Mouse (Mus musculus) layer of hippocampus, postnatal 14 days (tissue): ENCODE measurements around the gene Bex3. TPM values are rescaled to one million over a fixed set of nuclear protein-coding genes. Genes with fewer than 3 reads are reported as not detected.

Experiments
- DNase-seq, 2 experiments: peaks; one replicate each; pipeline ENCODE4 v3.0.0; 2021 to 2022; ENCODE audit warnings: low spot score in 2 of 2, mixed read lengths in 1 of 2
- long read RNA-seq, 2 experiments: library from polyadenylated mRNA; stranded (forward); transcript quantifications; one replicate each; pipeline ENCODE4 v2.0.0; 2021
- total RNA-seq, 2 experiments: library from RNA; stranded (reverse); gene quantifications; 2 replicates each; pipeline ENCODE4 v1.2.3; 2021

Bex3 gene
- 100 to 1,000 TPM; 355 to 394 TPM for total RNA-seq
- long read RNA-seq, experiment 1, transcript Bex3-202 (3 exons, 826 nt), result minor isoform, 16 of 247 reads
- long read RNA-seq, experiment 1, transcript Bex3-201 (3 exons, 930 nt), result major isoform, 135 of 247 reads
- long read RNA-seq, experiment 1, partial matches to known transcripts, result 90 of 247 reads
- long read RNA-seq, experiment 1, other reads (novel, unspliced or antisense), result 4 of 247 reads
- long read RNA-seq, experiment 2, transcript Bex3-201 (3 exons, 930 nt), result major isoform, 307 of 597 reads
- long read RNA-seq, experiment 2, transcript Bex3-204 (3 exons, 933 nt), result minor isoform, 19 of 597 reads
- long read RNA-seq, experiment 2, transcript Bex3-202 (3 exons, 826 nt), result minor isoform, 24 of 597 reads
- long read RNA-seq, experiment 2, partial matches to known transcripts, result 0 of 597 reads
- long read RNA-seq, experiment 2, other reads (novel, unspliced or antisense), result 245 of 597 reads

- DNase-seq, result peak; percentile 19 to 71
These were observed at the start of gene Bex3 for GRCm38 (mm10) chrX:136269743-136270392. TSS of gene Bex3 (plus strand) at chrX:136270253.

- DNase-seq, result no peak
These were observed 46.3 kb upstream of the Bex3 start for GRCm38 (mm10) chrX:136223714-136224113.

- no peak for DNase-seq
These were observed 42.3 kb upstream of the Bex3 start for GRCm38 (mm10) chrX:136227768-136228167.

GRCm38 (mm10) chrX:136238118-136238517 lies 31.9 kb upstream of the Bex3 start:
- DNase-seq, result peak in 1 of 2 experiments; percentile 31

- DNase-seq, result no peak
These were observed 26.9 kb upstream of the Bex3 start for GRCm38 (mm10) chrX:136243181-136243580.

GRCm38 (mm10) chrX:136244574-136245229 lies 25.4 kb upstream of the Bex3 start, which contains the start of gene Tceal9:
TSS of gene Tceal9 (plus strand) at chrX:136245079.
- DNase-seq, result peak; percentile 47 to 69

GRCm38 (mm10) chrX:136245521-136246071 lies 24.5 kb upstream of the Bex3 start:
- peak in 1 of 2 experiments; percentile 4 for DNase-seq

- no peak for DNase-seq
These were observed 21.2 kb upstream of the Bex3 start for GRCm38 (mm10) chrX:136248811-136249210.

- DNase-seq, result no peak
These were observed 20.4 kb upstream of the Bex3 start for GRCm38 (mm10) chrX:136249671-136250070.

- DNase-seq, result no peak
These were observed 17.9 kb upstream of the Bex3 start for GRCm38 (mm10) chrX:136252023-136252729.

GRCm38 (mm10) chrX:136267720-136268119 lies 2.3 kb upstream of the Bex3 start:
- DNase-seq, result no peak

GRCm38 (mm10) chrX:136268173-136268572 lies 1.9 kb upstream of the Bex3 start:
- no peak for DNase-seq

GRCm38 (mm10) chrX:136270393-136271111 lies 499 bp downstream of the Bex3 start:
- peak; percentile 16 to 29 for DNase-seq

GRCm38 (mm10) chrX:136274542-136274941 lies 4.5 kb downstream of the Bex3 start:
- DNase-seq, result no peak

- DNase-seq, result no peak
These were observed 5.3 kb downstream of the Bex3 start for GRCm38 (mm10) chrX:136275386-136275785.

- no peak for DNase-seq
These were observed 7.5 kb downstream of the Bex3 start for GRCm38 (mm10) chrX:136277577-136277976.

- DNase-seq, result no peak
These were observed 8.3 kb downstream of the Bex3 start for GRCm38 (mm10) chrX:136278401-136278800.

- DNase-seq, result no peak
These were observed 9.4 kb downstream of the Bex3 start for GRCm38 (mm10) chrX:136279410-136279809.

GRCm38 (mm10) chrX:136290817-136291281 lies 20.8 kb downstream of the Bex3 start:
- peak; percentile 4 to 13 for DNase-seq

GRCm38 (mm10) chrX:136304295-136304694 lies 34.2 kb downstream of the Bex3 start:
- DNase-seq, result peak; percentile 7 to 19
